Mouse (Mus musculus) MEL (cell line): ENCODE measurements around the gene Gm12695. TPM values are rescaled to one million over a fixed set of nuclear protein-coding genes. Genes with fewer than 3 reads are reported as not detected.

Experiments used
- DNase-seq: peaks from one replicate; pipeline ENCODE4 v3.0.0; 2011; ENCODE audit warnings: low read depth, low spot score
- H3K27ac ChIP-seq: 2 replicates; pipeline ENCODE4 v1.5.1; 2012; ENCODE audit warnings: low read depth, mild to moderate bottlenecking, control low read depth, low read length, moderate library complexity; ENCODE audit not compliant: control insufficient read depth
- H3K27me3 ChIP-seq, 2 experiments: fragments of 150-350 bp in 1 of 2; sonication (generic) in 1 of 2; 2 replicates each; pipeline ENCODE4 v1.6.1; 2012; ENCODE audit warnings: low read length in 2 of 2, mild to moderate bottlenecking in 2 of 2, improper control_type of control experiment in 1 of 2, moderate library complexity in 1 of 2; ENCODE audit not compliant: insufficient read depth in 2 of 2, control insufficient read depth in 1 of 2
- H3K36me3 ChIP-seq, 2 experiments: 2 replicates each; pipeline ENCODE4 v1.6.1; 2012 to 2014; ENCODE audit warnings: low read length in 2 of 2, improper control_type of control experiment in 1 of 2, inconsistent platforms in 1 of 2, mild to moderate bottlenecking in 1 of 2; ENCODE audit not compliant: insufficient read depth in 2 of 2, control insufficient read depth in 1 of 2
- H3K4me1 ChIP-seq, 2 experiments: fragments of 150-350 bp in 1 of 2; sonication (generic) in 1 of 2; 2 replicates each; pipeline ENCODE4 v1.6.1; 2012; ENCODE audit warnings: low read length in 2 of 2, improper control_type of control experiment in 1 of 2, mild to moderate bottlenecking in 1 of 2; ENCODE audit not compliant: insufficient read depth in 2 of 2, control insufficient read depth in 1 of 2
- H3K4me3 ChIP-seq, 2 experiments: fragments of 150-350 bp in 1 of 2; sonication (generic) in 1 of 2; 2 replicates each; pipeline ENCODE4 v1.5.1; 2012; ENCODE audit warnings: low read depth in 2 of 2, low read length in 2 of 2, mild to moderate bottlenecking in 2 of 2, moderate library complexity in 2 of 2, control low read depth in 1 of 2, improper control_type of control experiment in 1 of 2; ENCODE audit not compliant: control insufficient read depth in 1 of 2, insufficient read depth in 1 of 2
- H3K79me2 ChIP-seq: 2 replicates; pipeline ENCODE4 v1.6.1; 2012; ENCODE audit warnings: mild to moderate bottlenecking, low read length, moderate library complexity; ENCODE audit not compliant: control insufficient read depth, poor library complexity, insufficient read depth
- H3K9ac ChIP-seq: 2 replicates; pipeline ENCODE4 v1.6.1; 2012; ENCODE audit warnings: low read depth, mild to moderate bottlenecking, control low read depth, low read length, moderate library complexity; ENCODE audit not compliant: control insufficient read depth, poor library complexity, severe bottlenecking
- H3K9me3 ChIP-seq: fragments of 150-350 bp; sonication (generic); replicated peaks from 2 replicates; pipeline ENCODE4 v1.6.1; 2012; ENCODE audit warnings: mild to moderate bottlenecking, low read length, improper control_type of control experiment, moderate library complexity; ENCODE audit not compliant: insufficient read depth
- BHLHE40 ChIP-seq: IDR thresholded peaks from 2 replicates; pipeline ENCODE4 v1.6.1; 2012; ENCODE audit warnings: low read depth, mild to moderate bottlenecking, inconsistent platforms, low read length, improper control_type of control experiment, borderline replicate concordance
- CHD1 ChIP-seq: IDR thresholded peaks from 2 replicates; pipeline ENCODE4 v1.6.1; 2012; ENCODE audit warnings: low read depth, mild to moderate bottlenecking, inconsistent platforms, low read length, improper control_type of control experiment
- CTCF ChIP-seq, 3 experiments: IDR thresholded peaks in 2 of 3; conservative IDR thresholded peaks in 1 of 3; 2 replicates each; pipeline ENCODE4 v1.5.1; 2011 to 2012; ENCODE audit warnings: low read length in 3 of 3, low read depth in 2 of 3, mild to moderate bottlenecking in 2 of 3, improper control_type of control experiment in 1 of 3, inconsistent platforms in 1 of 3, mixed read lengths in 1 of 3, moderate library complexity in 1 of 3; ENCODE audit not compliant: control insufficient read depth in 1 of 3, insufficient read depth in 1 of 3, poor library complexity in 1 of 3, severe bottlenecking in 1 of 3
- EP300 ChIP-seq, 2 experiments: IDR thresholded peaks; 2 replicates each; pipeline ENCODE4 v1.6.1; 2011; ENCODE audit warnings: improper control_type of control experiment in 2 of 2, low read length in 2 of 2, low read depth in 1 of 2, mild to moderate bottlenecking in 1 of 2
- ETS1 ChIP-seq: IDR thresholded peaks from 2 replicates; pipeline ENCODE4 v1.6.1; 2012; ENCODE audit warnings: low read depth, mild to moderate bottlenecking, inconsistent platforms, low read length, improper control_type of control experiment, moderate library complexity
- GATA1 ChIP-seq: IDR thresholded peaks from 2 replicates; pipeline ENCODE4 v1.6.1; 2011; ENCODE audit warnings: low read depth, low read length, improper control_type of control experiment
- HCFC1 ChIP-seq: IDR thresholded peaks from 2 replicates; pipeline ENCODE4 v1.6.1; 2012; ENCODE audit warnings: low read depth, mild to moderate bottlenecking, inconsistent platforms, low read length, improper control_type of control experiment, moderate library complexity
- KAT2A ChIP-seq: conservative IDR thresholded peaks from 2 replicates; pipeline ENCODE4 v1.6.1; 2012; ENCODE audit warnings: low read depth, low read length, improper control_type of control experiment, inconsistent platforms
- MAX ChIP-seq: IDR thresholded peaks from 2 replicates; pipeline ENCODE4 v1.6.1; 2011; ENCODE audit warnings: low read length, improper control_type of control experiment
- MAZ ChIP-seq: IDR thresholded peaks from 2 replicates; pipeline ENCODE4 v1.6.1; 2012; ENCODE audit warnings: low read depth, mild to moderate bottlenecking, inconsistent platforms, low read length, improper control_type of control experiment
- MEF2A ChIP-seq: IDR thresholded peaks from 2 replicates; pipeline ENCODE4 v1.6.1; 2014; ENCODE audit warnings: low read depth, mild to moderate bottlenecking, inconsistent platforms, low read length, improper control_type of control experiment; ENCODE audit not compliant: poor library complexity, insufficient replicate concordance, severe bottlenecking; ENCODE audit errors: extremely low read depth
- MXI1 ChIP-seq: IDR thresholded peaks from 2 replicates; pipeline ENCODE4 v1.6.1; 2011; ENCODE audit warnings: mild to moderate bottlenecking, low read depth, low read length, improper control_type of control experiment
- MYB ChIP-seq: IDR thresholded peaks from 2 replicates; pipeline ENCODE4 v1.6.1; 2011; ENCODE audit warnings: mild to moderate bottlenecking, low read depth, low read length, improper control_type of control experiment
- MYC ChIP-seq: IDR thresholded peaks from 2 replicates; pipeline ENCODE4 v1.6.1; 2011; ENCODE audit warnings: low read depth, mild to moderate bottlenecking, low read length, improper control_type of control experiment, moderate library complexity
- NELFE ChIP-seq: IDR thresholded peaks from 2 replicates; pipeline ENCODE4 v1.6.1; 2011; ENCODE audit warnings: low read depth, low read length, improper control_type of control experiment
- NRF1 ChIP-seq: IDR thresholded peaks from 2 replicates; pipeline ENCODE4 v1.6.1; 2014; ENCODE audit warnings: low read depth, mild to moderate bottlenecking, inconsistent platforms, low read length, improper control_type of control experiment, moderate library complexity; ENCODE audit not compliant: poor library complexity, insufficient read depth, severe bottlenecking
- POLR2AphosphoS2 ChIP-seq: IDR thresholded peaks from 2 replicates; pipeline ENCODE4 v1.6.1; 2011; ENCODE audit warnings: low read length, improper control_type of control experiment
- RAD21 ChIP-seq: IDR thresholded peaks from 2 replicates; pipeline ENCODE4 v1.6.1; 2011; ENCODE audit warnings: mild to moderate bottlenecking, low read depth, low read length, improper control_type of control experiment
- SIN3A ChIP-seq: IDR thresholded peaks from 2 replicates; pipeline ENCODE4 v1.6.1; 2012; ENCODE audit warnings: low read length, improper control_type of control experiment, inconsistent platforms
- TBP ChIP-seq: IDR thresholded peaks from 2 replicates; pipeline ENCODE4 v1.8.0; 2011; ENCODE audit warnings: low read depth, low read length, improper control_type of control experiment
- UBTF ChIP-seq: IDR thresholded peaks from 2 replicates; pipeline ENCODE4 v1.6.1; 2012; ENCODE audit warnings: low read depth, mild to moderate bottlenecking, inconsistent platforms, low read length, improper control_type of control experiment, moderate library complexity, borderline replicate concordance; ENCODE audit not compliant: insufficient read depth
- USF2 ChIP-seq, 2 experiments: IDR thresholded peaks; 2 replicates each; pipeline ENCODE4 v1.6.1; 2011 to 2012; ENCODE audit warnings: improper control_type of control experiment in 2 of 2, low read length in 2 of 2, borderline replicate concordance in 1 of 2, inconsistent platforms in 1 of 2, low read depth in 1 of 2, mild to moderate bottlenecking in 1 of 2; ENCODE audit not compliant: insufficient read depth in 1 of 2
- ZC3H11A ChIP-seq: IDR thresholded peaks from 2 replicates; pipeline ENCODE4 v1.6.1; 2012; ENCODE audit warnings: low read depth, mild to moderate bottlenecking, inconsistent platforms, low read length, improper control_type of control experiment
- ZKSCAN1 ChIP-seq: IDR thresholded peaks from 2 replicates; pipeline ENCODE4 v1.6.1; 2012; ENCODE audit warnings: low read depth, mild to moderate bottlenecking, inconsistent platforms, low read length, improper control_type of control experiment, moderate library complexity
- ZMIZ1 ChIP-seq: IDR thresholded peaks from 2 replicates; pipeline ENCODE4 v1.6.1; 2012; ENCODE audit warnings: low read depth, mild to moderate bottlenecking, inconsistent platforms, low read length, improper control_type of control experiment, moderate library complexity
- ZNF384 ChIP-seq: IDR thresholded peaks from 2 replicates; pipeline ENCODE4 v1.6.1; 2012; ENCODE audit warnings: low read depth, mild to moderate bottlenecking, inconsistent platforms, low read length, improper control_type of control experiment
- polyA plus RNA-seq, 2 experiments: library from polyadenylated mRNA; stranded (reverse) in 1 of 2; unstranded in 1 of 2; fragments of >175 nt in 1 of 2; fragments of >200 nt in 1 of 2; gene quantifications; 2 replicates each; pipeline versions ENCODE4 v1.2.1 to v1.2.4; 2012; ENCODE audit warnings: low replicate concordance in 2 of 2, low read depth in 1 of 2; ENCODE audit not compliant: insufficient read length in 2 of 2, insufficient read depth in 1 of 2, missing spikeins in 1 of 2
- total RNA-seq: library from RNA; depleted of rRNA; stranded (reverse); fragments of 300-350 nt; gene quantifications from 2 replicates; pipeline ENCODE4 v1.2.3, GENCODE M21; 2012

Gm12695 gene
- total and polyA plus RNA-seq, 3 experiments, result not detected

- Histone ChIP-seq H3K9me3 (no peaks in the 10 kb centered on the region), H3K36me3 (no peaks in the 10 kb centered on the region), H3K27ac (no peak overlapping the region), H3K9ac (no peak overlapping the region), H3K4me3 (no peak overlapping the region), H3K79me2 (no peaks in the 10 kb centered on the region)
- DNase-seq, result no peak
- TF ChIP-seq CTCF (IDR thresholded peaks at IDR 0.05 in 2 of 3, conservative IDR thresholded peaks at IDR 0.05 in 1 of 3; ENCODE audit: control insufficient read depth in 1 of 3, insufficient read depth in 1 of 3, low read depth in 2 of 3, low read length in 3 of 3, poor library complexity in 1 of 3, severe bottlenecking in 1 of 3) (no peak), NELFE (no peak), ZMIZ1 (no peak), POLR2AphosphoS2 (no peak), HCFC1 (no peak), MYB (no peak), ZNF384 (no peak), MAZ (no peak), TBP (no peak), ZC3H11A (no peak), USF2 (IDR thresholded peaks at IDR 0.05; ENCODE audit: borderline replicate concordance in 1 of 2, insufficient read depth in 1 of 2, low read depth in 1 of 2, low read length in 2 of 2) (no peak), GATA1 (no peak), MEF2A (no peak), MAX (no peak), MYC (no peak), UBTF (no peak), KAT2A (no peak)
- TF ChIP-seq, all 39 proteins: peak for 0
- Histone ChIP-seq H3K27me3 (no peaks in the 10 kb centered on the region), H3K4me1 (no peaks in the 10 kb centered on the region)
Observed at GRCm38 (mm10) chr4:96786610-96787009, 1.6 kb upstream of the Gm12695 start.

DNA sequence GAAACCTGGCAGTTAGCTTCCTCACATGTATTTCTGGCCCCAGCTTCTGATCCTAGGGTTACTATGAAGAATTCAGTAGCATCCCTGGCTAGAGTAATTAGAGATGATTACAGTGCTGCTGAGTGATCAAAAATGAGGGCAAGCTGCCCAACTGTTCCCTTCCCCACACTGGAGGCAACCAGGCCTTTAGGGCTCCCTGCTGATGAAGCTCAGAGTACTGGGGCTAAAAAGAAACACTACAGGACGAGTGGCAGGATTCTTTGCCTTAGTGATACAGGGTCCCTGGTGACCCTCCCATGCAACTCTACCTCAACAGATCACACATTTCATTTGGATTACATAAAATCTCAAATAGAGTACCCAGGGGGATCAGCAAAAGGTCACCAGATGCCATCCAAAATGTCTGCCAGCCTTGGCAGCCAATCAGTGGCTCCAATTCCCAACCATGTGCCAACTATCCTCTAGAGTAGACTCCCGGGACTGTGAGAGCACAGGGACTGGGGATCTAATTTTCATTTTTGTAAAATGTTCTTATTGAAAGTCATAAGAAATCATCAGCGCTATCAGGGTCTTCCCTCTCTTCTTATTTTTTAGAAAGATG, 11.9 kb downstream of the Gm12695 start:
- no peak for DNase-seq
- Histone ChIP-seq H3K27me3 (no peaks in the 10 kb centered on the region), H3K9ac (no peak overlapping the region), H3K9me3 (no peaks in the 10 kb centered on the region), H3K27ac (no peak overlapping the region)
- TF ChIP-seq MXI1, result no peak
- no peak for TF ChIP-seq NRF1
- no peak for TF ChIP-seq NELFE
- no peak for TF ChIP-seq CHD1
- TF ChIP-seq POLR2AphosphoS2, result no peak
- TF ChIP-seq SIN3A, result no peak
- TF ChIP-seq ZC3H11A, result no peak
- no peak for TF ChIP-seq EP300 (IDR thresholded peaks at IDR 0.05; ENCODE audit: low read depth in 1 of 2, low read length in 2 of 2)
- TF ChIP-seq ZKSCAN1, result no peak
- no peak for TF ChIP-seq MAX
- no peak for TF ChIP-seq GATA1
- no peak for TF ChIP-seq RAD21
- no peak for TF ChIP-seq KAT2A
- no peak for TF ChIP-seq MEF2A
- TF ChIP-seq BHLHE40, result no peak
- no peak for TF ChIP-seq ETS1
- TF ChIP-seq, all 39 proteins: peak for 0
- H3K36me3 ChIP-seq, result no peaks in the 10 kb centered on the region
- H3K4me1 ChIP-seq, result no peaks in the 10 kb centered on the region
- no peaks in the 10 kb centered on the region for H3K79me2 ChIP-seq
- H3K4me3 ChIP-seq, result no peak overlapping the region
